In genomic region chr6:34709946-34710682, GRCm38 (mm10) we compare ENCODE assay signal across 8 mouse cellular contexts.
A peak's percentile ranks its signal among the peaks of the same experiment; 100 is the strongest.
DNase-seq lines count a peak whose midpoint lies in the region; ATAC-seq lines count a peak whose summit lies in the region.

No protein-coding gene starts in this region.

- H3K4me1 ChIP-seq in intestine, embryonic 16.5 days (ENCODE audit: control insufficient read depth, insufficient read depth, low read length) = peaks cover 33% of the 10 kb centered on the region
- peaks cover 28% of the 10 kb centered on the region for H3K4me1 ChIP-seq in neural tube, embryonic 12.5 days

- H3K27ac ChIP-seq in intestine, embryonic 16.5 days (ENCODE audit: low read length) = peak overlapping the region; percentile 68; the same call in 1 of the 2 replicates
- H3K27ac ChIP-seq in neural tube, embryonic 12.5 days = no peak overlapping the region

- H3K27me3 ChIP-seq in intestine, embryonic 16.5 days (replicated peaks; ENCODE audit: control insufficient read depth, insufficient read depth, low read length) = no peaks in the 10 kb centered on the region
- H3K27me3 ChIP-seq in neural tube, embryonic 12.5 days (replicated peaks) = no peaks in the 10 kb centered on the region

- H3K4me2 ChIP-seq in intestine, embryonic 16.5 days (ENCODE audit: low read depth, low read length) = peak overlapping the region; percentile 58
- H3K4me2 ChIP-seq in neural tube, embryonic 12.5 days (replicated peaks) = peak overlapping the region; percentile 75

- WGBS in intestine, embryonic 16.5 days = 33% methylated on average over 14 of the region's 14 CpGs
- WGBS in neural tube, embryonic 12.5 days = 12% methylated on average over 14 of the region's 14 CpGs

- H3K9ac ChIP-seq in intestine, embryonic 16.5 days (ENCODE audit: low read depth, low read length) = peak overlapping the region; percentile 69
- peak overlapping the region; percentile 72 for H3K9ac ChIP-seq in neural tube, embryonic 12.5 days

- intact Hi-C loops in left cerebral cortex, postnatal 4 days (cut with DNase I) = no loop called here
- intact Hi-C loops in left cerebral cortex, postnatal 25 days (cut with DNase I) = no loop called here

- no peak for ATAC-seq in intestine, embryonic 16.5 days
- no peak; the same call in 1 of the 2 replicates for ATAC-seq in neural tube, embryonic 12.5 days (ENCODE audit: low FRiP score, low read depth)

- DNase-seq in left cerebral cortex, postnatal 4 days = peak; percentile 18
- DNase-seq in left cerebral cortex, postnatal 25 days (ENCODE audit: low spot score in 2 of 2) = no peak
- DNase-seq in embryo, embryonic 9.5 days (ENCODE audit: extremely low spot score) = peak; percentile 60
- no peak for DNase-seq in thymus, postnatal 36 days
- no peak for DNase-seq in thymus, adult 18-20 months
- no peak for DNase-seq in frontal cortex, postnatal 36 days (ENCODE audit: low spot score in 2 of 2)

- H3K4me3 ChIP-seq in intestine, embryonic 16.5 days (ENCODE audit: low read length) = peak overlapping the region; percentile 49
- peak overlapping the region; percentile 57 for H3K4me3 ChIP-seq in neural tube, embryonic 12.5 days

- H3K9me3 ChIP-seq in intestine, embryonic 16.5 days (ENCODE audit: control insufficient read depth, low read length) = no peaks in the 10 kb centered on the region
- no peaks in the 10 kb centered on the region for H3K9me3 ChIP-seq in neural tube, embryonic 12.5 days

- no peaks in the 10 kb centered on the region for H3K36me3 ChIP-seq in intestine, embryonic 16.5 days (ENCODE audit: control insufficient read depth, insufficient read depth, low read length)
- H3K36me3 ChIP-seq in neural tube, embryonic 12.5 days = no peaks in the 10 kb centered on the region

Comparison
In these comparisons a context has a peak if more than half of its experiments do, and no peak if none do; other contexts are left out.
1. DNase-seq: peak in left cerebral cortex, postnatal 4 days (single experiment) and embryo, embryonic 9.5 days (single experiment); none in left cerebral cortex, postnatal 25 days (0 of 2), thymus, postnatal 36 days (0 of 2), thymus, adult 18-20 months (0 of 2) and frontal cortex, postnatal 36 days (0 of 2).